In genomic region chr8:116430051-116430450, GRCm38 (mm10) we compare ENCODE assay signal across 15 mouse cellular contexts.
DNase-seq lines count a peak whose midpoint lies in the region; ATAC-seq and TF ChIP-seq lines count a peak whose summit lies in the region.
"Had no signal": no experiment of that assay in that cellular context is flagged by ENCODE, and none has a peak within 500 bp of the region (broad histone marks: within the 10 kb centered on the region; RNA-seq: fewer than 3 reads in every experiment).

No protein-coding gene starts in this region.

- H3K36me3 ChIP-seq in lung, embryonic 16.5 days (ENCODE audit: control insufficient read depth, insufficient read depth, low read length) = no peaks in the 10 kb centered on the region
- H3K36me3 ChIP-seq in lung, postnatal 0 days (ENCODE audit: insufficient read depth, low read length) = no peaks in the 10 kb centered on the region
- H3K36me3 ChIP-seq in stomach, embryonic 16.5 days (ENCODE audit: control insufficient read depth, insufficient read depth, low read length) = no peaks in the 10 kb centered on the region
- H3K36me3 ChIP-seq: heart, embryonic 13.5 days; liver, embryonic 15.5 days; midbrain, embryonic 13.5 days had no signal

- no peak for DNase-seq in frontal cortex, adult 2 months (ENCODE audit: extremely low spot score in 1 of 2, low spot score in 1 of 2)
- DNase-seq in lung, postnatal 0 days (ENCODE audit: low spot score) = no peak
- DNase-seq in heart, adult 9 months (ENCODE audit: low spot score in 2 of 2) = peak; percentile 60 to 66
- DNase-seq in layer of hippocampus, adult 2 months (ENCODE audit: low spot score in 2 of 2) = no peak
- DNase-seq in kidney, adult 11 months = no peak
- DNase-seq: cerebellum, postnatal 14 days; kidney, adult 8-10 months; right cerebral cortex, postnatal 4 days had no signal

- no peaks in the 10 kb centered on the region for H3K4me1 ChIP-seq in lung, embryonic 16.5 days (replicated peaks; ENCODE audit: control insufficient read depth, insufficient read depth, low read length)
- H3K4me1 ChIP-seq in lung, postnatal 0 days (ENCODE audit: insufficient read depth, low read depth, low read length) = no peaks in the 10 kb centered on the region
- H3K4me1 ChIP-seq in stomach, embryonic 16.5 days (ENCODE audit: control insufficient read depth, insufficient read depth, low read length) = no peaks in the 10 kb centered on the region
- H3K4me1 ChIP-seq: heart, embryonic 13.5 days; liver, embryonic 15.5 days had no signal

- no peak overlapping the region for H3K27ac ChIP-seq in lung, embryonic 16.5 days (ENCODE audit: low read length)
- no peak overlapping the region for H3K27ac ChIP-seq in lung, postnatal 0 days (ENCODE audit: low read length)
- H3K27ac ChIP-seq in stomach, embryonic 16.5 days (ENCODE audit: low read length) = no peak overlapping the region
- no peak overlapping the region for H3K27ac ChIP-seq in layer of hippocampus, adult 2 months
- H3K27ac ChIP-seq: heart, embryonic 13.5 days; liver, embryonic 15.5 days; midbrain, embryonic 13.5 days had no signal

- H3K4me2 ChIP-seq in lung, embryonic 16.5 days (ENCODE audit: low read depth, low read length) = no peak overlapping the region
- no peak overlapping the region for H3K4me2 ChIP-seq in lung, postnatal 0 days (replicated peaks; ENCODE audit: low read depth, low read length)
- no peak overlapping the region for H3K4me2 ChIP-seq in stomach, embryonic 16.5 days (ENCODE audit: low read depth, low read length)
- H3K4me2 ChIP-seq: heart, embryonic 13.5 days; liver, embryonic 15.5 days; midbrain, embryonic 13.5 days had no signal

- no peak for TF ChIP-seq EP300 in lung, postnatal 0 days (IDR thresholded peaks at IDR 0.05)

- TF ChIP-seq CTCF in lung, postnatal 0 days (IDR thresholded peaks at IDR 0.05) = no peak
- TF ChIP-seq CTCF in layer of hippocampus, adult 2 months (conservative IDR thresholded peaks at IDR 0.05) = no peak

- no peak overlapping the region for H3K4me3 ChIP-seq in lung, embryonic 16.5 days (ENCODE audit: low read length)
- no peak overlapping the region for H3K4me3 ChIP-seq in lung, postnatal 0 days (ENCODE audit: low read depth, low read length)
- H3K4me3 ChIP-seq in stomach, embryonic 16.5 days (replicated peaks; ENCODE audit: low read length) = no peak overlapping the region
- H3K4me3 ChIP-seq in layer of hippocampus, adult 2 months = no peak overlapping the region
- H3K4me3 ChIP-seq: erythroblast, embryonic 14.5 days; heart, embryonic 13.5 days; liver, embryonic 15.5 days; midbrain, embryonic 13.5 days had no signal

- no peaks in the 10 kb centered on the region for H3K27me3 ChIP-seq in lung, embryonic 16.5 days (ENCODE audit: control insufficient read depth, insufficient read depth, low read depth, low read length)
- no peaks in the 10 kb centered on the region for H3K27me3 ChIP-seq in lung, postnatal 0 days (replicated peaks; ENCODE audit: insufficient read depth, low read length)
- no peaks in the 10 kb centered on the region for H3K27me3 ChIP-seq in stomach, embryonic 16.5 days (ENCODE audit: control insufficient read depth, insufficient read depth, low read length)
- H3K27me3 ChIP-seq: heart, embryonic 13.5 days; liver, embryonic 15.5 days; midbrain, embryonic 13.5 days had no signal

- no peak overlapping the region for H3K9ac ChIP-seq in lung, embryonic 16.5 days (ENCODE audit: low read length)
- no peak overlapping the region for H3K9ac ChIP-seq in lung, postnatal 0 days (replicated peaks; ENCODE audit: low read depth)
- H3K9ac ChIP-seq in stomach, embryonic 16.5 days (ENCODE audit: low read length) = no peak overlapping the region
- H3K9ac ChIP-seq: heart, embryonic 13.5 days; liver, embryonic 15.5 days; midbrain, embryonic 13.5 days had no signal

- no peaks in the 10 kb centered on the region for H3K9me3 ChIP-seq in lung, embryonic 16.5 days (ENCODE audit: control insufficient read depth, low read length)
- no peaks in the 10 kb centered on the region for H3K9me3 ChIP-seq in lung, postnatal 0 days (ENCODE audit: low read length)
- no peaks in the 10 kb centered on the region for H3K9me3 ChIP-seq in stomach, embryonic 16.5 days (replicated peaks; ENCODE audit: control insufficient read depth, low read length)
- H3K9me3 ChIP-seq: liver, embryonic 15.5 days; midbrain, embryonic 13.5 days had no signal

- ATAC-seq in frontal cortex, adult (ENCODE audit: low TSS enrichment) = peak; percentile 77; the same call in 1 of the 2 replicates
- peak; percentile 28; the same call in 1 of the 2 replicates for ATAC-seq in lung, embryonic 16.5 days (ENCODE audit: low read depth)
- ATAC-seq in lung, postnatal 0 days = no peak
- peak; percentile 69; the same call in 1 of the 2 replicates for ATAC-seq in stomach, embryonic 16.5 days (ENCODE audit: insufficient read depth, low FRiP score)
- ATAC-seq: midbrain, embryonic 13.5 days had no signal

- 71% methylated on average over 5 of the region's 5 CpGs for WGBS in lung, embryonic 16.5 days
- 60% methylated on average over 5 of the region's 5 CpGs for WGBS in lung, postnatal 0 days
- 73% methylated on average over 5 of the region's 5 CpGs for WGBS in stomach, embryonic 16.5 days

Comparison
In these comparisons a context has a peak if more than half of its experiments do, and no peak if none do; other contexts are left out.
1. DNase-seq: peak in heart, adult 9 months (2 of 2); none in frontal cortex, adult 2 months (0 of 2), lung, postnatal 0 days (single experiment), layer of hippocampus, adult 2 months (0 of 2) and kidney, adult 11 months (single experiment).